Mouse (Mus musculus) testis, adult 2 months (tissue): Measurements from ENCODE around the gene Klhl42. TPM values are rescaled to one million over a fixed set of nuclear protein-coding genes. Genes with fewer than 3 reads are reported as not detected.

Experiments used
- H3K27ac ChIP-seq: fragments of 200-500 bp; 2 replicates; pipeline ENCODE4 v1.5.1; 2012; ENCODE audit warnings: low read depth, low read length; ENCODE audit not compliant: control insufficient read depth, insufficient read depth
- H3K27me3 ChIP-seq: fragments of 200-500 bp; 2 replicates; pipeline ENCODE4 v1.6.1; 2012; ENCODE audit warnings: mild to moderate bottlenecking, low read length, moderate library complexity; ENCODE audit not compliant: control insufficient read depth, insufficient read depth
- H3K36me3 ChIP-seq: fragments of 200-500 bp; 2 replicates; pipeline ENCODE4 v1.6.1; 2012; ENCODE audit warnings: mild to moderate bottlenecking, low read length; ENCODE audit not compliant: control insufficient read depth, insufficient read depth
- H3K4me1 ChIP-seq: fragments of 200-500 bp; 2 replicates; pipeline ENCODE4 v1.6.1; 2012; ENCODE audit warnings: low read length; ENCODE audit not compliant: control insufficient read depth, insufficient read depth
- H3K4me3 ChIP-seq: fragments of 200-500 bp; 2 replicates; pipeline ENCODE4 v1.5.1; 2012; ENCODE audit warnings: low read depth, mild to moderate bottlenecking, low read length, moderate library complexity, mixed read lengths; ENCODE audit not compliant: control insufficient read depth
- CTCF ChIP-seq: fragments of 200-500 bp; IDR thresholded peaks from 2 replicates; pipeline ENCODE4 v1.5.1; 2012; ENCODE audit warnings: low read depth, mild to moderate bottlenecking, inconsistent platforms, low read length, moderate library complexity; ENCODE audit not compliant: control insufficient read depth, insufficient read depth, insufficient replicate concordance
- POLR2A ChIP-seq: fragments of 200-500 bp; IDR thresholded peaks from 2 replicates; pipeline ENCODE4 v1.6.1; 2012; ENCODE audit warnings: low read depth, mild to moderate bottlenecking, inconsistent platforms, low read length, moderate library complexity; ENCODE audit not compliant: control insufficient read depth
- polyA plus RNA-seq: library from polyadenylated mRNA; depleted of rRNA; stranded (reverse); fragments of >200 nt; gene quantifications from 2 replicates; pipeline ENCODE4 v1.2.3, GENCODE M21; 2012

The Klhl42 gene
- polyA plus RNA-seq, 1 experiment = 2.8 TPM

- Histone ChIP-seq H3K27me3 (no peaks in the 10 kb centered on the region), H3K27ac (no peak overlapping the region), H3K4me1 (no peaks in the 10 kb centered on the region), H3K36me3 (no peaks in the 10 kb centered on the region), H3K4me3 (no peak overlapping the region)
- TF ChIP-seq CTCF = no peak
- no peak for TF ChIP-seq POLR2A
Measured at GRCm38 (mm10) chr6:147064944-147065261, 26.3 kb upstream of the Klhl42 start.

GRCm38 (mm10) chr6:147075808-147076387, 15.3 kb upstream of the Klhl42 start:
- H3K4me3 ChIP-seq = no peak overlapping the region
- no peaks in the 10 kb centered on the region for H3K4me1 ChIP-seq
- no peak for TF ChIP-seq POLR2A
- no peak for TF ChIP-seq CTCF
- no peak overlapping the region for H3K27ac ChIP-seq
- no peaks in the 10 kb centered on the region for H3K27me3 ChIP-seq
- H3K36me3 ChIP-seq = no peaks in the 10 kb centered on the region

- H3K27me3 ChIP-seq = no peaks in the 10 kb centered on the region
- H3K4me1 ChIP-seq = no peaks in the 10 kb centered on the region
- no peak overlapping the region for H3K4me3 ChIP-seq
- TF ChIP-seq CTCF (no peak), POLR2A (no peak)
- H3K36me3 ChIP-seq = no peaks in the 10 kb centered on the region
- H3K27ac ChIP-seq = no peak overlapping the region
Measured at GRCm38 (mm10) chr6:147076878-147077277, 14.3 kb upstream of the Klhl42 start.

GRCm38 (mm10) chr6:147079919-147080318, 11.3 kb upstream of the Klhl42 start:
- no peak overlapping the region for H3K4me3 ChIP-seq
- no peak overlapping the region for H3K27ac ChIP-seq
- no peaks in the 10 kb centered on the region for H3K4me1 ChIP-seq
- H3K36me3 ChIP-seq = no peaks in the 10 kb centered on the region
- no peaks in the 10 kb centered on the region for H3K27me3 ChIP-seq
- TF ChIP-seq POLR2A = no peak
- TF ChIP-seq CTCF = no peak

GRCm38 (mm10) chr6:147085398-147086040, 5.7 kb upstream of the Klhl42 start:
- no peak overlapping the region for H3K4me3 ChIP-seq
- H3K27ac ChIP-seq = no peak overlapping the region
- TF ChIP-seq CTCF (no peak), POLR2A (no peak)
- no peaks in the 10 kb centered on the region for H3K36me3 ChIP-seq
- no peaks in the 10 kb centered on the region for H3K27me3 ChIP-seq
- peaks cover 9% of the 10 kb centered on the region for H3K4me1 ChIP-seq

GRCm38 (mm10) chr6:147086594-147087225, 4.5 kb upstream of the Klhl42 start, which contains the start of gene Mansc4:
Mansc4 (minus strand) TSS chr6:147087032.
- H3K27ac ChIP-seq = peak within 1 kb of the TSS; percentile 53
- H3K36me3 ChIP-seq = no peaks in the 10 kb centered on the region
- TF ChIP-seq POLR2A = no peak
- TF ChIP-seq CTCF = no peak
- H3K4me3 ChIP-seq = peak within 1 kb of the TSS; percentile 33
- H3K4me1 ChIP-seq = peaks cover 15% of the 10 kb centered on the region
- H3K27me3 ChIP-seq = no peaks in the 10 kb centered on the region

- peaks cover 18% of the 10 kb centered on the region for H3K4me1 ChIP-seq
- H3K36me3 ChIP-seq = no peaks in the 10 kb centered on the region
- no peak overlapping the region for H3K27ac ChIP-seq
- TF ChIP-seq CTCF (no peak), POLR2A (no peak)
- no peaks in the 10 kb centered on the region for H3K27me3 ChIP-seq
- no peak overlapping the region for H3K4me3 ChIP-seq
Measured at GRCm38 (mm10) chr6:147087736-147088135, 3.4 kb upstream of the Klhl42 start.
